Mouse (Mus musculus): ENCODE measurements at regions not wholly inside any gene's neighbourhood (a gene's known extent, or its start where the extent isn't known, plus 50 kb on each side); places are given as distances from the start of the nearest gene placed in this dataset.

DNA sequence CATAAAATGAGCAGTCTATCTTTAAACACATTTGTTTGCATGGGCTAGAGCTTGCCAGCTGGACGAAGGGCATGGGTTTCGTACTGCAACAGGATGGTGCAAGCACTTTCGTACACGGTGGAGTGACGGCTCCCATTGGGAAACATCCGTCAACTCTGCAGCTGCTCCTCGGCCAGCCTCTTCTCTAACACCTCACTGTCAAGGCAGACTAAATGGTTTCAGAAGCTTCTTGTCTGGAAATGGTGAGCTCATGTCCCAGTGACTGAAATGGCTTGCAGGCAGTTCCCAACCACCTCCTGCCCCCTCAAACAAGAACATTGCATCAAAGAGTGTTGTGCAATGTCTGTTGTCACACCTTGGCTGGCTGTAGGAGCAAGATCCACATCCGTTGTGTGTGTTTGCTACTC is 163.4 kb downstream of the Trib2 start:
- no peak for TF ChIP-seq CTCF (IDR thresholded peaks at IDR 0.05; ENCODE audit: low read depth)
- no peak for TF ChIP-seq EP300 (optimal IDR thresholded peaks at IDR 0.05)
